Mouse (Mus musculus) T-cell, adult 2 months (primary cell): ENCODE data around the gene Foxp1.

Source experiments
- DNase-seq: peaks from one replicate; pipeline ENCODE4 v3.0.0; 2022; ENCODE audit warnings: low spot score

The Foxp1 gene

DNA sequence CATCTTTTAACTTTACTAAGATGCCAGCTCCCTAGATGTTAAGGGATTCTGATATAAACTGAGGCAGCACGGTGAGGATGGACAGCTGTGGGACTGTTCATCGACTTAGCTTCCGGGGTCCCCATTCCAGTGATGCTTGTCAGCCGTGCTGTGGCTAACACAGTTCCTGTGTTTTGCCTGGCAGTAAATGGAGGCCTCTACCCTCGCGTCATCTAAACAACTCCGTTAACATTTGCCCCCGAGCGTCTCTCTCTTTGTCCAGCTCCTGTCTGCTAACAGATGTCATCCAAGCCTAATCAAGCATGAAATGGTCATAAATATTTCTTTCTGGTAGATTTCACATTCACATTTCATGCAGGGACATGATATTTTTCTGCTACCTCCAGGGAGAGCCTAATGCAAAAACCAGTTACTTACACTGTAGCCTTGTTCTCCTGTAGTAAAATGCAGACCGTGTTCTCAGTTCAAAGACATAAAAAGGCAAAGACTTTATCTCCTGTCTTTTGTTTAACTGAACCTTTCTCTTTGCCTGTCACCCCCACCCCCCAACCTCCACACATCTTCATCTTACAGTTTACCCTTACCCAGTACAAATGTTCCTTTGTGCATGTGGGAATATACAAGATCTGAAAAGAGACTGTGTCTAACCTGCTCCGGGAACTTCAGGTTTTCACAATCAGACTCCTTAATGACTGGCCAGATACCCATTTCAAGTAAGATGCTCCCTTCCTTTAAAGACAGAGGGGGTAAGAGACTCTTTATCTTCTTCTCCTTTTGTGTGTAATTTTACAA is 386.4 kb downstream of the Foxp1 start:
- no peak for DNase-seq

DNA sequence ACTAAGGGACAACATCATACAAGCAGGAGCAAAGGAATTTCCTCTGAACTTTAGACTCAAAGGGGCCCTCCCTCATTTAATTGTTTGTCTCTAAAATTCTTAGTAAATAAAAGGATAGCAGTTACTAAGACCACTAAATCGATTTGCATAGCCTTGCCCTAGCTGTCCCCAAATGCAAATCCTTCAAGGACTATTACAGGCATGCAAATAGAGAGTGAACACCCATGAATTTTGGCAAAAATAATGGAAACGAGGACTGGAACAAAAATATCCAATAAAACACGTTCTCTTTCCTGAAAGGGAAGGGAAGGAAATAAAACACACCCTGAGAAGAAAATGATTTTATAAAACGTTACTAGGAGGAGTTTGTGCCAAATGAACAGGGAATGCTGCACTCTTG is 390.7 kb downstream of the Foxp1 start:
- no peak for DNase-seq

DNA sequence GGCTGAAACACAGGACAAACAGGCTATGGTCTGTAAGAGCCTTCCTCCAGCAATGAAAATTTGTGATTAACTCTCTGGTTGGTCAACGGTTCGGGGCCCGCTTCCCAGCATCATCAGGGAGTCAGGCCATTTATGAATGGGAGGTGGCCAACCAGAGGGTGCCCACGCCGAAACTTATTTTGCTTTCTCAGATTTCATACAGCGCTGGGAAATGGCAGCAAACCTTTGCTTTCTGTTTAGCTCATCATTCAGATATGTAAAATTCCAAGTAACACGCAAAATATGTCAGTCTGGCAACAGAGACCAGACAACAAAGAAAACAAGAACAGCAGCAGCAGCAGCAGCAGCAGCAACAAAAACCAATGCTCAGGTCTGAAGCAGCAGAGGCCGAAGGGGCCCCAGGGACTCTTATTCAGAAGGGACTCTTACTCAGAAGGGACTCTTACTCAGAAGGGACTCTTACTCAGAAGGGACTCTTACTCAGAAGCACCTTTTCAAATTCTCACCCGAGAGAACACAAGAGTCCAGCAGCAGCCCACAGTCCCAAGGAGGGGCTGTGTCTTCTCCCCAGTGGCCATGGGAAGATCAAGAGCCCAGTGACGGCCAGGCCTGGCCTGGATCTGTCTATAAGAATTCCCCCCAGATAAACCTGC is 391.6 kb downstream of the Foxp1 start:
- DNase-seq, result peak; percentile 11

DNA sequence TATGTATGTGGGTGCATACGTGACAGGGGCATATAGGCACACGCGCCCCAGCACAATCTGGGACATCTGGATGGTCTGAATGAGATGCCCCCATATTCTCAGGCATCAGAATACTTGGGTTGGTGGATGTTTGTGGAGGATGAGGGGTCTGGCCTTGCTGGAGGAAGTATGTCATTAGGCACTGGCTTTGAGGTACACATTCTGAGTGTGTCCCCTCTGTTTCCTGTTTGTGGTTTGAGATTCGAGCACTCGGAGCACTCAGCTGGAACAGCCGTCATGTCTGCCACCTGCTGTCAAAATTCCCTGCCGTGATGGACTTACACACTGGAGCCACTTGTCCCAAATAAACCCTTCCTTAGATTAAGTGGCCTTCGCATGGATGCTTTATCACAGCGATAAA is 395.8 kb downstream of the Foxp1 start:
- DNase-seq, result peak; percentile 40

DNA sequence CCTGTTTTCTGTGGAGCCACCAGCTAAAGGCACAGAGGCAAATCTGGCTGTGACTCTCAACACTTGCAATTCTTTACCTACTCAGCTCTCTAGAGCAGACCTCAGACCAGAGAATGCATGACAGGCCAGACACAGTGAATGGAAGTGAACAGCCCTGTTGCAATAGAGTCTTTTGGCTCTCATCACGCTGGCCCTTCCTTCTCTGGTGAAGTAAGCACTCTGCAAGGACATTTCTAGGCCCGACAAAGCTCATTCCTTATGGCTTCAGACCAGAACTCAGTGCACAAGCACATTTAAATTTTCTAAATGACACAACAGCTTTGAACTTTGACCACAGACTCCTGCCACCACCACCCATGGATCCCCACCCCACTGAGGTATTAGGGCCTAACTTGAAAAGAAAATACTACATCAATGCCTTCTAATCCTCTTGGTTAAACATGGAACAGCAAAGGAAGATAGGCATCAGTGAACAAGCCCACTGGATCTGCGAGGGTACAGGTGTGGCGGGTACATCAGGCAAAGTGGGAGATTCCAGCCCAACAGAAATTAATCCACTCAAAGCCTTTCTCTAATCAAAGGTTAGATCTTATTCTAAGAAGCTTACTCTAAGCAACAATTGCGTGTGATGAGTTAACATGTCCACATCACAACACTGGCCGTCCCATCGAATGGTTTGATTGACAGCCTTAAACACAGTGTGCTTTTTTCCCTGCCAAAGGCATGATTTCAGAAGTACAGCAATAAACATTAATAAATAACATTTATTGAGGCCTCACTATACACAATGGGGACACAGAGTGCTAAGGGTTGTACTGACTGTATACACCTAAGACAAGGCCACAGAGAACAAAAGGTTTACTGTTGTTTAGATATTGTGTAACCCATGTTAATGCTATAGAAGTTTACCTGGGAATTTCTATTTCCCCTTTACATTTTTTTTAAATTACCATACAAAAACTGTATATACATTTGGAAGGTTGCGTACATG is 401.4 kb downstream of the Foxp1 start:
- no peak for DNase-seq

DNA sequence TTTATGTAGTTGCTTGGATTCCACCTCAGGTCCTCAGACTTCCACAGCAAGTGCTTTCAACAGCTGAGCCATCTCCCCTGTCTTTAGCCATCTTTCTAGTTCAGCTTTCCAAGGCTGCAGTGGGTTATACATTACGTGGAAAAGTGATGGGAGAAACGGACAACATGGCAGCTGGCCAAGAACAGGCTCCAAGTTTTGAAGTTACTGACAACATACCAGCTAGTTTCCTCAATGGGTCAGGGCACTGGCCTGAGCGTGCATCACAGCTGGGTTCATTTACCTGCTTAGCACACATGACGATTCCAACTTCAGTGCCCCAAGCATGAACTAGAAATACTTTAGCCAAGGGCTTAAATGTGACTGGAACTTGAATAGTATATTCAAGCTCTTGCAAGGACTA is 404.0 kb downstream of the Foxp1 start:
- no peak for DNase-seq

DNA sequence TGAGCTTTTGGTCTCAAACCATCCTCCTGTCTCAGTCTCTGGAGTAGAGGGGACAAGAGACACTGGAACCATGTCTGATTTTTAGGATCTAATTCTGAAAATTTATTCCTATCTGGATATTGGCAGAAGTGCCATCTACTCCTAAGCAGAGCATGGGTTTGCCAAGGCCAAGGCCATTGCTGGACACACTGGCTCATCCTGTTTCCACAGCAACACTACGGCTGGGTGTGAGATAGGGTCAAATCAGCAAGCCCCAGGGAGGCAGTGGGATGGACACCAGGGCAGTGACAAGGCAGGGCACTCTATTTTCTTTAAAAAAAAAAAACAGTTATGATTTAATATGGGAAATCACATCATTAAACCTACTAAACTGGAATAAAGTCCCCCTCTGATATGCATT is 405.1 kb downstream of the Foxp1 start:
- DNase-seq, result no peak

DNA sequence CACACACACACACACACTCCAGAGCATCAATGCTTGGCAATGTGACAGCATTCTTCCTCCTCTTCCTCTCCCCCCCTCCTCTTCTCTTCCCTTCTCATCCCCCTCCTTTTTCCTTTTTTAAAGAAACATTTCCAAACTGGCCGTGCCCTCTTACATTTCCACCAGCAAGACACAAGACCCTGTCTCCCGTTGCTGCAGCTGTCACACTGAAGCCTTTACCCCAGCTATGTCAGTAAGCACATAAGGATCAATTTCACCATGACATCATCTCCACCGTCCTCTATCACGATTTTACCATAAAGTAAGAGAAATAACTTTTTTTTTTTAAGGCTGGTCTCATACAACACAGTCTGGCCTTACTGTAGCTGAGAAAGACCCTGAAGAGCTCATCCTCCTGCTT is 410.7 kb downstream of the Foxp1 start:
- no peak for DNase-seq

DNA sequence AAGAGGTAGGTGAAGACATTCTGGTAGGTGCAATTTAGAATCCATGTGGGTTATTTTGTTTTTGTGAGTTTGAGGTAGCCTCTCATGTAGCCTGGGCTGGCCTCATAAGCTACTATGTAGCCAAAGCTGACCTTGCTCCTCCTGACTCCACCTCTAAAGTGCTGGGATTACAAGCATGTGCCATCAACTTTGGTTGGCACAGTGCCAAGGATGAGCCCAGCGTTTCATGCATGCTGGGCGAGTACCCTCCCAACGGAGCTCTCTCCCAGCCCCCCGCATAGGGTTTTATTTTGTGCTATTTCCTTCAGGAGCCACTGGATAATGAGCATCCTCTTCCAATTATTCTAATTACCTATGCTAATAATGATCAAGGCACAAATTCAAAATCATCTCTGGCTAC is 414.1 kb downstream of the Foxp1 start:
- no peak for DNase-seq

DNA sequence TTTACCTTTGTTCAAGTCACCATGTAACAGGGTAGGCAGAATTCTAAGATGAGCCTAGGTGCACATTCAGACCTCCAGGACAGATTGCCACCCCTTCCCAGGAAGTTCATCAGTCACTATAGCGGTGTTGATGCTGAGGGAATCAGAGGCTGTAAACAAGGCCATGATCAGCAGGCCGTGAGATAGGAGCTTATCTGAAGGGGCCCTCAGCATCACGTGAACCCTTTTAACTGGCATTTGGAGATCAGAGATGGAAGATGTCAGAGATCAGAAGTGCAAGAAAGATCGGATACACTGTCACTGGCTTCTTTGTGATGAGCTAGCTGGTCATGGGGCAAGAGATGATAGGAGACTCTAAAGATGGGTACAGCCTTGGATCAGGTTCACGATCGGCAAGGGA is 414.8 kb downstream of the Foxp1 start:
- no peak for DNase-seq

DNA sequence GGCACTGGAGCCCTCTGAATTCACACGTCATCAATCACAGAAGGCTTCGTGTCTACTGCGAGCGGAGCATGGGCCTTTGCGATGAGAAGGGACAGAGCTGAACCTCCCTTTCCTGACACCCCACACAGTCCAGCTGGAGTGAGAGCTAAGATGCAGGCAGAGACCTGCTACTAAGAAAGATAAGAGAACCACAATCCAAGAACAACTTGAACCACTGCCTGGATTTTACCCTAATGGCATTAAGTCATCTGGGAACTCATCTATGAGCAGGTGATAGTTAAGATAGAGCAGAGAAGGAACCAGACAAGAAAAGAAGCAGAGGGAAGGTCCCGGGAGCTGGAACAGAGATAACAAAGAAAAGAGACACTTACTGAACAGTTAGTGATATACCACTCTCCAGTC is 415.4 kb downstream of the Foxp1 start:
- no peak for DNase-seq

DNA sequence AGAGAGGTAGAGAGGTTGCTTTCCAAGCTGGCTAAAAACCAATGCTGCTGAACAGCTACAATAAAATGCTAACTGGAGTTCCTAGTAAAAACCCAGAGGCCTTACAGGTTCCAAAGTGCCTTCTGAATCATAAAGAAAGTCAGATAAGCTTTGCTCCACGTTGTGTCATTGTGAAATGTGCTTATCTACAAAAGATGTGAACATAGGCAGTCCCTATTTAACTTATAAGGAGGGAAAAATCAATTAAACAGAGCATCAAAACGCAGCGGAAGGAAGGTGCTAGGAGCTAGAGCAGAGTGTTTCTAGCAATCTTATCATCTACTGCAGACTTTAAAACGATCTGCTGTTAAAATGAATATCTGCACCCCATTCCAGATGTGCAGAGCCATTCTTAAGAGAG is 416.5 kb downstream of the Foxp1 start:
- DNase-seq, result no peak

DNA sequence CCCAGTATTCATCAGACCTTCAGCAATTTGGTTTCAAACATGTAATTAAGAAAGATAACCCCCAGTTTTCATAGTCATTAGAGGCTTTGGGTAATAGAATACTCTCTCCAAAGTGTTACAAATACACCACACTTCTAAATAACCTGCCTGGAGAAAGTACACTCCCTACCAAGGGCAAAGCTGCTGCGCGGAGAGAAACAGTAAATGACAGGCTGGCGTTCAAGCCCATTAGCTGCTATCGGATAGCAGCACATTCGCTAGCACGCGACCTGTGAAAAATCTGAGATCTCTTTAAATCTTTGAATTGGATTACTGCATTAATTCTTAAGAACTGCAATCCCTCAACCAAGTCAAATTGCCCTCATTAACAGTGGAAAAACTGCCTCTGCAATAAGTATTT is 418.1 kb downstream of the Foxp1 start:
- DNase-seq, result no peak

DNA sequence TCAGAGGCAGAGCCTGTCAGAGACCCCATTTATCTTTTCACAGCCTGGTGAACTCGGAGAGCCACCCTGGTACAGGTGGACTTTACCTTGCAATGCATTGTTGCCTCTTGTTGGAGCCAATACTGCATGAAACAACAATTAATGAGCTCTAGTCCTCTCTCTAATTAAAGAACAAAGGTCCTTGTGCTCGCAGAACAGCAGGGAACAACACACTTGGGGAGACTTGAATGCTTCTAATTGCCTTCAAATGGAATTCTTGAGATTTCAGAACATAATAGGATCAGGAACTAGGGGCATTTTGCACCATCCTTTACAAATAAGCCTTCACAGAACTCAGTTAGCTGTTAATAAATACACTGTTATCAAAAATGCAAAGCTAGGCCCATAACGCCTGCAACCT is 418.6 kb downstream of the Foxp1 start:
- no peak for DNase-seq

DNA sequence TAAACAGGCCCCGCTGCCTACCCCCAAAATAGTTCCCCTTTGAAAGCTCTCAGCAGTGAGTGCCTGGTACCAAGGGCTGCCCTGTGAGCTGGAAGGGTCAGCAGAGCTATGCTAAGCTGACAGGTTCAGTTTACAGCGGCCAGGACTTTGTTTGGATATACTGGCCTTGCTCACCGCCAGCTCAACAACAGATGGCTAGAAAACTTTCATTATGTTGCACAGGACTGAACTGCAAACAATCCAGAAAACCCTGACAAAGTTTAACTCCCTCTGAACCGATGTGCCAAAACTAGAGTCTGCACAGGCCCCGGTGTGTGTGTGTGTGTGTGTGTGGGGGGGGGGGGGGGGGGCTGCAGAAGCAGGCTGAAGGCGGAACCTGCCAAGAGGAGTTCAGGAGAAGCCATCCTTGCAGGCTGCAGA is 421.0 kb downstream of the Foxp1 start:
- DNase-seq, result no peak

DNA sequence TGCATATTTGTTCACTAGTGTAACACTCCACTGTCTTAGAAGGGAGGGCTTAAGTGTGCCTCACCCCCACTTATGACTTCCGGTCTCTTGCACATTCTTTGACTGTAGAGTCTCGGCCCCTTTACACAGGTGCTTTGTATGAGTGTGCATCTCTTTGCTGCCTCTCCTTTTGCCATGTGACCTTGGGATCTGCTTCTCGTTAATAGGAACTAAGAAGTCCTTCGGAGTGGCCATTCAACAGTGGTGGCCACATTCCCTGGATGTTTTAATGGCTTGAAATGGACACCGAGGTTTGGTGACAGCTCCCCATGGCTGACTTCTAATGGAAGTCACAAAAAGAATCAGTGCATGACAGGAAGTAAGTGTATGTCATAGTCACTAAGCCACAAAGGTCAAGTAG is 422.2 kb downstream of the Foxp1 start:
- DNase-seq, result no peak

DNA sequence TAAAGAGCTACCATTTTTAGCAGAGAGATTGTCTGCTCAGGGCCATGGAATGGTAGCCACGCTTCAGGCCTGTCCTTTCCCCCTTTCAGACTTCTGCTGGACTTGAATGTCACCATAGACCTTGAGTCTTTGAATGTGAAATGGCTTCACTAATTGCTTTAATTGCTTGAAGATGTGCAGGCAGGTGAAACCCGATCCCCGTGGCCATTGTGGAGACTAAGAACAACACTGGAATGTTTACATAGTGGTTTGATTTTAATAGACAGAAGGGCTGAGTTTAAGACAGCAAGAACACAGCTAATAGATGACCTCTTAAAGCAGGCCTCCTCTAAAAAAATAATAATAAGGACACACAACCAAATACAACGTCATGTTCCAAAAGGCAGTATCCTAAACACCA is 422.7 kb downstream of the Foxp1 start:
- no peak for DNase-seq

DNA sequence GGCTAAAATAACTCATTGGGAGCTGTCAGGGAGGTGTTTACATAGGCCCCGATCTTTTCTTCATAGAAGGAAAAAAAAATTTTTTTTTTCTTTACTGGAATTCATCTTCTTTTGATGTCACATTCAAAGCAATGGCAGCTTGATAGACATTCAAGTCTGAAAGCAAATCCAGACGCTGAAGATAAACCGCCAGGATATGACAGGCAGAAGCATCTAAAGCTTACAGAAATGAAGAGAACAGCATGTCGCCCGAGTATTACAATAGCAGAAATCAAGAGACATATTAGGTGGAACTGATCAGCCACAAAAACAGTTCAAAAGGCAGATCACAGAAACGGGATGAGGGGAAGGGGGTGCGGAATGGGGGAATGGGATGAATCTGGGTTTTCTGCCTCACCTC is 425.3 kb downstream of the Foxp1 start:
- peak; percentile 16 for DNase-seq

DNA sequence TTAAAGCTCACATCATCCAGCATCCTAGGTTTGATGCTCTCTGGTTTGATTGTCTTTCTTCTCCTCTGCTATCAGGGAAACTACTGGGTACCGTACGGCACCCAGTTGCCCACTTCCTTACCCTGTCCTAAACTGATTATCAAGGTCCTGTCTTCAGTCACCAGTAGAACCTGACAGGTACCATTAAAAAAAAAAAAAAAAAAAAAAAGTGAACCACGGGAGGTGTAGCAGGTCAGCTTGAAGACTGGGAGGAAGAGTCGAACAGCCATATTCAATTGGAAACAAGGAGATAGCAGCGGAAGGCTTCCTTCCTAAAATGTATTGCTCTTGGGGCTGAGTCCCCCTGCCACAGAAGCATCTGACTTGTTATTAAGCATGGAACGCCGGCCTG is 425.8 kb downstream of the Foxp1 start:
- DNase-seq, result no peak

DNA sequence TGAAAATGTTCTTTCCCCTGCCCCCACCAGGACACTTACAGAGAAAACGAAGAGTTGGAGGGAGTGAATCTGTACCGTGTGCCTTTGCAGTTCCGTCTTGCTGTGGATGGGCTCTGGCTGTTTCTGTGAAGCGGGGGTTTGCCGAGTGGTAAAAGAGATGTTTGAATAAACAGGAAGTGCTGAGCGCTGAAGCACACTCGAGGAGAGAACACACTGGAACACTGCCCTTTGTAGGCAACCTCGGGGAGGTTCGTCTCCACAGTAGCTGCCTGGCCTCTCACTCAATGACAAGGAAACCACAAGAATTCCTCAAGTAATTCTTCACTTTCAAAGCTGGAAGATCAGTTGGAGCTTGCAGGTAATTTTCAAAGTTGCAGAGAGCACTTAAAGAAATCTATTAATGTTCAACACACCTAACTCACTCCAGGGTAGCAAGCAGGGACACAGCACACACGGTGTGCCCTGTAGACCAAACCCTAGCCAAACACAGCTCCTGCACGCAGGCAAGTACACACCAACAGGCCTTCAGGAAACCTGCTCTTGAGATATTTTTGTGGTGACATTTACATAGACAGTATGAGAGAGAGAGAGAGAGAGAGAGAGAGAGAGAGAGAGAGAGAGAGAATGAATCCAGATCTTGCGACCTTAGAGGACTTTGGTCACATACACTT is 426.3 kb downstream of the Foxp1 start:
- peak; percentile 87 for DNase-seq

DNA sequence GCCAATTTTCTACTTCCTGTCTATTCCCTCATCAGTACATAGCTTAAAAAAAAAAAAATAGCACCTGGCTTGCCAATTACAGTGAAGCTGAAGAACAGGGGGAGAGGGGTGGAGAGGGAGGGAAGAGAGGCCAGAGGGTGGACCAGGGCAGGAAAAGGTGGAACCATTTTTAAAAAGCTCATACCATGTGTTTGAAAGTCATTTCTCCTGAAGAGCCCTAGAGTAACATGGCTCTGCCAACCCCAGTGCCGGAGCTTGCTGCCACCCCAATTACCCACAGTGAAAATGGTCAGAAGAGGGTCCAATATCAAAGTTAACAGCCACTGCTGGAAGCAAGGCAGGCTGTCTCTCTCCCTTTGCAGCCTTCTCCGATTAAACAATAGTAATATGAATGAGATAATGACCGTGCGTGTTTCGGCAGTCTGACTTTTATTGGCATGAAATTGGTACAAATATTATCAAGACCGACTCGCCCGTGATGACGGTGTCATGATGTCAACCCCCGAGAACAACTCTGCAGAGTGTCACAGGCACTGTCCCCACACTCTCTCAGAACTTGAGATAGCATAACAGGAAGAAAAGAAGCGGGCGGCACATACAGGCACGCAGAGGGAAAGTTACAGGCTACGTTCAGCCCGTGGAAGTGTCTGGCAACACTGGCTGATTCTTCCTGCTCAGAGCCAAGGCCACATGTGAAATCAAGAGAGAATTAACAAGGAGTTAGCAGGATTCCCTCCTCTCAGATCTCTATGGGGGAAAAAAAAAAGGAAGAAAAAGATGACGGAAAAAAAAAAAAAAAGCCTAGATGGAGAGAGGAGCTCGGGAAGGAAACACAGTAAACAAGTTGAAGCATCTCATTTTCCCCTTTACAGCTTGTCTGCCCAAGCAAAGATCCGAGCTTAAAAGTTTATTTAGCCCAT is 427.1 kb downstream of the Foxp1 start:
- peak; percentile 87 for DNase-seq
